Mouse (Mus musculus): ENCODE results near the gene Trf. TPM values are rescaled to one million over a fixed set of nuclear protein-coding genes. Genes with fewer than 3 reads are reported as not detected.

Gene Trf
- polyA plus RNA-seq, 1 experiment from 2014 or later: 3,275 TPM

GRCm38 (mm10) chr9:103239471-103239870, 9.2 kb upstream of the Trf start:
- H3K4me1 ChIP-seq (replicated peaks): peaks cover 20% of the 10 kb centered on the region; the same call in 1 of the 2 replicates
- no peak for ATAC-seq (ENCODE audit: low read depth)
- H3K4me3 ChIP-seq (replicated peaks): no peak overlapping the region
- no peaks in the 10 kb centered on the region for H3K36me3 ChIP-seq
- H3K9ac ChIP-seq: no peak overlapping the region
- H3K9me3 ChIP-seq (replicated peaks): no peaks in the 10 kb centered on the region
- no peak for DNase-seq
- no peak overlapping the region for H3K27ac ChIP-seq
- no peaks in the 10 kb centered on the region for H3K27me3 ChIP-seq
- H3K4me2 ChIP-seq: no peak overlapping the region
- 74% methylated on average over 6 of the region's 6 CpGs for WGBS (ENCODE audit: insufficient replicate concordance)

- 46% methylated on average over 7 of the region's 7 CpGs for WGBS (ENCODE audit: insufficient replicate concordance)
- peaks cover 36% of the 10 kb centered on the region for H3K4me1 ChIP-seq (replicated peaks)
- H3K36me3 ChIP-seq: no peaks in the 10 kb centered on the region
- no peak overlapping the region for H3K4me3 ChIP-seq (replicated peaks)
- H3K4me2 ChIP-seq: no peak overlapping the region
- peak; percentile 45 for ATAC-seq (ENCODE audit: low read depth)
- no peaks in the 10 kb centered on the region for H3K9me3 ChIP-seq (replicated peaks)
- peaks cover 5% of the 10 kb centered on the region; the same call in 1 of the 2 replicates for H3K27me3 ChIP-seq
- H3K9ac ChIP-seq: no peak overlapping the region
- DNase-seq: no peak
- H3K27ac ChIP-seq: peak overlapping the region; percentile 76
Observed at GRCm38 (mm10) chr9:103234565-103235165, 4.4 kb upstream of the Trf start.

- Histone ChIP-seq H3K9me3 (replicated peaks) (no peaks in the 10 kb centered on the region), H3K9ac (no peak overlapping the region), H3K4me1 (replicated peaks) (peaks cover 36% of the 10 kb centered on the region), H3K27me3 (peaks cover 11% of the 10 kb centered on the region; the same call in 1 of the 2 replicates), H3K4me3 (replicated peaks) (no peak overlapping the region), H3K27ac (peak overlapping the region; percentile 76), H3K36me3 (no peaks in the 10 kb centered on the region), H3K4me2 (no peak overlapping the region)
- ATAC-seq (ENCODE audit: low read depth) (no peak), DNase-seq (no peak)
- 24% methylated on average over 7 of the region's 7 CpGs for WGBS (ENCODE audit: insufficient replicate concordance)
Observed at GRCm38 (mm10) chr9:103234059-103234458, 3.8 kb upstream of the Trf start.

- H3K9me3 ChIP-seq (replicated peaks): no peaks in the 10 kb centered on the region
- no peak overlapping the region for H3K4me2 ChIP-seq
- no peak overlapping the region for H3K27ac ChIP-seq
- DNase-seq: no peak
- no peaks in the 10 kb centered on the region for H3K36me3 ChIP-seq
- H3K4me3 ChIP-seq (replicated peaks): no peak overlapping the region
- H3K27me3 ChIP-seq: peaks cover 11% of the 10 kb centered on the region; the same call in 1 of the 2 replicates
- H3K9ac ChIP-seq: no peak overlapping the region
- peaks cover 36% of the 10 kb centered on the region for H3K4me1 ChIP-seq (replicated peaks)
- no peak for ATAC-seq (ENCODE audit: low read depth)
- WGBS (ENCODE audit: insufficient replicate concordance): 29% methylated on average over 7 of the region's 7 CpGs
Observed at GRCm38 (mm10) chr9:103233006-103233395, 2.8 kb upstream of the Trf start.

- H3K36me3 ChIP-seq: no peaks in the 10 kb centered on the region
- no peak for DNase-seq
- no peak for ATAC-seq (ENCODE audit: low read depth)
- WGBS (ENCODE audit: insufficient replicate concordance): 63% methylated on average over 7 of the region's 7 CpGs
- peaks cover 36% of the 10 kb centered on the region for H3K4me1 ChIP-seq (replicated peaks)
- H3K27me3 ChIP-seq: peaks cover 11% of the 10 kb centered on the region; the same call in 1 of the 2 replicates
- H3K27ac ChIP-seq: no peak overlapping the region
- H3K4me3 ChIP-seq (replicated peaks): no peak overlapping the region
- no peak overlapping the region for H3K9ac ChIP-seq
- H3K4me2 ChIP-seq: no peak overlapping the region
- H3K9me3 ChIP-seq (replicated peaks): no peaks in the 10 kb centered on the region
Observed at GRCm38 (mm10) chr9:103232232-103233005, 2.2 kb upstream of the Trf start.

GRCm38 (mm10) chr9:103229037-103229867, 992 bp downstream of the Trf start:
- ATAC-seq (ENCODE audit: low read depth) (no peak), DNase-seq (no peak)
- H3K27ac ChIP-seq: peak overlapping the region; percentile 69
- H3K27me3 ChIP-seq: peaks cover 13% of the 10 kb centered on the region
- H3K4me3 ChIP-seq (replicated peaks): peak overlapping the region; percentile 52
- H3K9ac ChIP-seq: peak overlapping the region; percentile 58
- peak overlapping the region; percentile 47 for H3K4me2 ChIP-seq
- H3K36me3 ChIP-seq: 0 out of 2 replicates have a peak, but pooled peaks cover 16% of the 10 kb centered on the region
- 64% methylated on average over 15 of the region's 15 CpGs for WGBS (ENCODE audit: insufficient replicate concordance)
- peaks cover 30% of the 10 kb centered on the region for H3K4me1 ChIP-seq (replicated peaks)
- no peaks in the 10 kb centered on the region for H3K9me3 ChIP-seq (replicated peaks)

GRCm38 (mm10) chr9:103228370-103229003, 1.8 kb downstream of the Trf start:
- ATAC-seq (ENCODE audit: low read depth) (no peak), DNase-seq (no peak)
- Histone ChIP-seq H3K9ac (peak overlapping the region; percentile 58), H3K4me1 (replicated peaks) (peaks cover 22% of the 10 kb centered on the region), H3K27me3 (peaks cover 13% of the 10 kb centered on the region), H3K36me3 (0 out of 2 replicates have a peak, but pooled peaks cover 16% of the 10 kb centered on the region), H3K27ac (peak overlapping the region; percentile 69), H3K9me3 (replicated peaks) (no peaks in the 10 kb centered on the region), H3K4me3 (replicated peaks) (peak overlapping the region; percentile 52), H3K4me2 (peak overlapping the region; percentile 47)
- WGBS (ENCODE audit: insufficient replicate concordance): 60% methylated on average over 13 of the region's 13 CpGs

GRCm38 (mm10) chr9:103227760-103228159, 2.5 kb downstream of the Trf start:
- H3K4me3 ChIP-seq (replicated peaks): peak overlapping the region; percentile 52
- peak overlapping the region; percentile 47 for H3K4me2 ChIP-seq
- H3K4me1 ChIP-seq (replicated peaks): peaks cover 15% of the 10 kb centered on the region

GRCm38 (mm10) chr9:103226806-103227205, 3.4 kb downstream of the Trf start:
- H3K9ac ChIP-seq: peak overlapping the region; percentile 17; the same call in 1 of the 2 replicates
- H3K36me3 ChIP-seq: 0 out of 2 replicates have a peak, but pooled peaks cover 16% of the 10 kb centered on the region
- peak overlapping the region; percentile 47 for H3K4me2 ChIP-seq
- 82% methylated on average over 15 of the region's 15 CpGs for WGBS (ENCODE audit: insufficient replicate concordance)
- ATAC-seq (ENCODE audit: low read depth): no peak
- peak overlapping the region; percentile 52 for H3K4me3 ChIP-seq (replicated peaks)
- DNase-seq: no peak
- no peaks in the 10 kb centered on the region for H3K9me3 ChIP-seq (replicated peaks)
- H3K27ac ChIP-seq: no peak overlapping the region; the same call in 1 of the 2 replicates
- peaks cover 13% of the 10 kb centered on the region for H3K27me3 ChIP-seq
- peaks cover 10% of the 10 kb centered on the region for H3K4me1 ChIP-seq (replicated peaks)

More at GRCm38 (mm10) chr9:103227760-103228159, 2.5 kb downstream of the Trf start:
- 78% methylated on average over 16 of the region's 16 CpGs for WGBS (ENCODE audit: insufficient replicate concordance)
- DNase-seq (no peak), ATAC-seq (ENCODE audit: low read depth) (no peak)
- Histone ChIP-seq H3K9ac (0 out of 2 replicates have a peak overlapping the region, but pooled peaks have one; percentile 58), H3K27ac (no peak overlapping the region; the same call in 1 of the 2 replicates), H3K36me3 (0 out of 2 replicates have a peak, but pooled peaks cover 16% of the 10 kb centered on the region), H3K27me3 (peaks cover 13% of the 10 kb centered on the region), H3K9me3 (replicated peaks) (no peaks in the 10 kb centered on the region)

GRCm38 (mm10) chr9:103225464-103225863, 4.8 kb downstream of the Trf start:
- DNase-seq: no peak
- ATAC-seq (ENCODE audit: low read depth): no peak

More at GRCm38 (mm10) chr9:103225464-103225863, 4.8 kb downstream of the Trf start:
- no peak overlapping the region for H3K4me3 ChIP-seq (replicated peaks)
- peaks cover 1% of the 10 kb centered on the region for H3K4me1 ChIP-seq (replicated peaks)
- no peak overlapping the region for H3K4me2 ChIP-seq
- 34% methylated on average over 3 of the region's 3 CpGs for WGBS (ENCODE audit: insufficient replicate concordance)
- 0 out of 2 replicates have a peak, but pooled peaks cover 16% of the 10 kb centered on the region for H3K36me3 ChIP-seq
- no peak overlapping the region for H3K9ac ChIP-seq
- no peak overlapping the region for H3K27ac ChIP-seq
- peaks cover 13% of the 10 kb centered on the region for H3K27me3 ChIP-seq
- H3K9me3 ChIP-seq (replicated peaks): no peaks in the 10 kb centered on the region

Measured in liver, embryonic 13.5 days (tissue).